Mouse (Mus musculus) brain, embryonic 14.5 days (tissue): ENCODE measurements around the gene Hdac7. TPM values are rescaled to one million over a fixed set of nuclear protein-coding genes. Genes with fewer than 3 reads are reported as not detected.

ENCODE experiments used
- DNase-seq: peaks from one replicate; pipeline ENCODE4 v3.0.0-alpha.2; 2011; ENCODE audit warnings: low read depth
- CTCF ChIP-seq: fragments of 200-500 bp; IDR thresholded peaks from 2 replicates; pipeline ENCODE4 v1.5.1; 2012; ENCODE audit warnings: inconsistent platforms, mild to moderate bottlenecking, moderate library complexity, borderline replicate concordance; ENCODE audit not compliant: insufficient read depth, insufficient read length; ENCODE audit errors: extremely low read depth
- POLR2A ChIP-seq: fragments of 200-500 bp; IDR thresholded peaks from 2 replicates; pipeline ENCODE4 v1.6.1; 2012; ENCODE audit warnings: mild to moderate bottlenecking, inconsistent platforms, borderline replicate concordance; ENCODE audit not compliant: poor library complexity, insufficient read depth, insufficient read length, severe bottlenecking; ENCODE audit errors: extremely low read depth
- polyA plus RNA-seq: library from polyadenylated mRNA; depleted of rRNA; stranded (reverse); fragments of >200 nt; gene quantifications from 2 replicates; pipeline ENCODE4 v1.2.3, GENCODE M21; 2012

The Hdac7 gene
- polyA plus RNA-seq, 1 experiment, result 82.1 TPM

GRCm38 (mm10) chr15:97816199-97816994 is 27.9 kb downstream of the Hdac7 start:
- no peak for DNase-seq
- TF ChIP-seq POLR2A (no peak), CTCF (0 out of 2 replicates have a peak, but pooled peaks have one; percentile 3)

GRCm38 (mm10) chr15:97815254-97815653 is 29.0 kb downstream of the Hdac7 start:
- no peak for TF ChIP-seq CTCF
- TF ChIP-seq POLR2A, result no peak
- no peak for DNase-seq

GRCm38 (mm10) chr15:97814703-97815102 is 29.6 kb downstream of the Hdac7 start:
- no peak for DNase-seq
- TF ChIP-seq POLR2A, result no peak
- TF ChIP-seq CTCF, result no peak

GRCm38 (mm10) chr15:97813452-97814204 is 30.7 kb downstream of the Hdac7 start:
- peak; percentile 75 for DNase-seq
- TF ChIP-seq POLR2A, result no peak
- TF ChIP-seq CTCF, result no peak

GRCm38 (mm10) chr15:97812875-97813274 is 31.4 kb downstream of the Hdac7 start:
- no peak for TF ChIP-seq CTCF
- TF ChIP-seq POLR2A, result no peak
- no peak for DNase-seq

GRCm38 (mm10) chr15:97812126-97812525 is 32.2 kb downstream of the Hdac7 start:
- no peak for TF ChIP-seq POLR2A
- TF ChIP-seq CTCF, result no peak
- DNase-seq, result peak; percentile 79

- TF ChIP-seq POLR2A (no peak), CTCF (no peak)
Measured at GRCm38 (mm10) chr15:97811307-97811706, 33.0 kb downstream of the Hdac7 start.

GRCm38 (mm10) chr15:97810399-97810798 is 33.9 kb downstream of the Hdac7 start:
- no peak for DNase-seq
- TF ChIP-seq CTCF, result no peak
- TF ChIP-seq POLR2A, result no peak

More at GRCm38 (mm10) chr15:97811307-97811706, 33.0 kb downstream of the Hdac7 start:
- DNase-seq, result no peak

GRCm38 (mm10) chr15:97809942-97810341 is 34.4 kb downstream of the Hdac7 start:
- DNase-seq, result no peak
- TF ChIP-seq POLR2A (no peak), CTCF (peak; percentile 40; the same call in 1 of the 2 replicates)

- TF ChIP-seq CTCF (no peak), POLR2A (no peak)
- no peak for DNase-seq
Measured at GRCm38 (mm10) chr15:97809206-97809605, 35.1 kb downstream of the Hdac7 start.

GRCm38 (mm10) chr15:97808532-97808931 is 35.8 kb downstream of the Hdac7 start:
- TF ChIP-seq POLR2A (no peak), CTCF (no peak)
- DNase-seq, result no peak

- no peak for DNase-seq
- TF ChIP-seq POLR2A (no peak), CTCF (no peak)
Measured at GRCm38 (mm10) chr15:97807867-97808266, 36.4 kb downstream of the Hdac7 start.

GRCm38 (mm10) chr15:97802575-97802974 is 41.7 kb downstream of the Hdac7 start:
- DNase-seq, result peak; percentile 86
- TF ChIP-seq POLR2A (no peak), CTCF (no peak)

- TF ChIP-seq CTCF (no peak), POLR2A (no peak)
- DNase-seq, result no peak
Measured at GRCm38 (mm10) chr15:97801811-97802210, 42.5 kb downstream of the Hdac7 start.

GRCm38 (mm10) chr15:97800853-97801252 is 43.4 kb downstream of the Hdac7 start:
- TF ChIP-seq CTCF (no peak), POLR2A (no peak)

More at GRCm38 (mm10) chr15:97800853-97801252, 43.4 kb downstream of the Hdac7 start:
- no peak for DNase-seq
